Mouse (Mus musculus) liver, embryonic 14 days (tissue): ENCODE results near the gene Ifit2. TPM values are rescaled to one million over a fixed set of nuclear protein-coding genes. Genes with fewer than 3 reads are reported as not detected.

ENCODE experiments used
- polyA plus RNA-seq: library from polyadenylated mRNA; depleted of rRNA; stranded (reverse); fragments of >200 nt; gene quantifications from 2 replicates; pipeline ENCODE4 v1.2.3, GENCODE M21; 2012; rRNA removed

Ifit2 gene
- polyA plus RNA-seq, result 2.4 TPM in 2 replicates

GRCm38 (mm10) chr19:34550534-34551223 lies at the start of gene Ifit2:
TSS of gene Ifit2 (plus strand) at chr19:34550694.

GRCm38 (mm10) chr19:34526941-34527682 lies 23.4 kb upstream of the Ifit2 start, which contains the start of gene Lipa:
TSS of gene Lipa (minus strand) at chr19:34527474.

GRCm38 (mm10) chr19:34583126-34583766 lies 32.8 kb downstream of the Ifit2 start, which contains the start of gene Ifit3:
TSS of gene Ifit3 (plus strand) at chr19:34583531.

GRCm38 (mm10) chr19:34601888-34602287 lies 51.4 kb downstream of the Ifit2 start, which contains the start of gene Ifit1bl1:
TSS of gene Ifit1bl1 (minus strand) at chr19:34601956.

GRCm38 (mm10) chr19:34607237-34608051 lies 57.0 kb downstream of the Ifit2 start, which contains the start of gene Ifit3b:
TSS of gene Ifit3b (plus strand) at chr19:34607970.

Other genes with a start within 250 kb of the Ifit2 start
- 0.12 and 0.16 TPM in 2 replicates for gene Ch25h, start 75.5 kb upstream of the Ifit2 start, polyA plus RNA-seq
- gene Lipa, start 23.2 kb upstream of the Ifit2 start, polyA plus RNA-seq, result 20.6 and 25.6 TPM in 2 replicates
- gene Ifit3, start 32.8 kb downstream of the Ifit2 start, polyA plus RNA-seq, result 1.7 and 2.1 TPM in 2 replicates
- gene Ifit1bl1, start 51.3 kb downstream of the Ifit2 start, polyA plus RNA-seq, result 0.15 and 0.21 TPM in 2 replicates
- 0.33 and 0.37 TPM in 2 replicates for gene Ifit3b, start 57.3 kb downstream of the Ifit2 start, polyA plus RNA-seq
- 0.02 and 0.03 TPM in 2 replicates for gene Ifit1bl2, start 90.0 kb downstream of the Ifit2 start, polyA plus RNA-seq
- 0.85 and 1.2 TPM in 2 replicates for gene Ifit1, start 90.2 kb downstream of the Ifit2 start, polyA plus RNA-seq
- 4.6 and 5.6 TPM in 2 replicates for gene Slc16a12, start 196.6 kb downstream of the Ifit2 start, polyA plus RNA-seq